Mouse (Mus musculus) heart, embryonic 14.5 days (tissue): Measurements from ENCODE around the gene Srgap2. TPM values are rescaled to one million over a fixed set of nuclear protein-coding genes. Genes with fewer than 3 reads are reported as not detected.

Experiments used
- ATAC-seq: fragments of 200-750 bp; cut with Nextera tagmentation; 2 replicates; pipeline ENCODE4 v1.8.0; 2017; ENCODE audit warnings: low read depth, moderate TSS enrichment; ENCODE audit not compliant: insufficient number of reproducible peaks, insufficient read depth, low FRiP score
- H3K27ac ChIP-seq, 2 experiments: fragments of 200-500 bp in 1 of 2; fragments of 300-500 bp in 1 of 2; sonication (generic) in 1 of 2; replicated peaks in 1 of 2; 2 replicates each; pipeline ENCODE4 v1.5.1; 2012 to 2014; ENCODE audit warnings: low read depth in 2 of 2, low read length in 2 of 2, control low read depth in 1 of 2, mild to moderate bottlenecking in 1 of 2, mixed read lengths in 1 of 2; ENCODE audit not compliant: control insufficient read depth in 1 of 2, insufficient read depth in 1 of 2
- H3K27me3 ChIP-seq: fragments of 300-500 bp; sonication (generic); 2 replicates; pipeline ENCODE4 v1.6.1; 2014; ENCODE audit warnings: mild to moderate bottlenecking, low read length, control low read depth; ENCODE audit not compliant: control insufficient read depth, insufficient read depth
- H3K36me3 ChIP-seq: fragments of 300-500 bp; sonication (generic); 2 replicates; pipeline ENCODE4 v1.6.1; 2014; ENCODE audit warnings: mild to moderate bottlenecking, control low read depth, low read length, mixed read lengths; ENCODE audit not compliant: control insufficient read depth, insufficient read depth
- H3K4me1 ChIP-seq, 2 experiments: fragments of 200-500 bp in 1 of 2; fragments of 300-500 bp in 1 of 2; sonication (generic) in 1 of 2; 2 replicates each; pipeline ENCODE4 v1.6.1; 2012 to 2014; ENCODE audit warnings: low read length in 2 of 2, control low read depth in 1 of 2, mixed read lengths in 1 of 2; ENCODE audit not compliant: control insufficient read depth in 2 of 2, insufficient read depth in 2 of 2
- H3K4me2 ChIP-seq: fragments of 300-500 bp; sonication (generic); 2 replicates; pipeline ENCODE4 v1.6.1; 2014; ENCODE audit warnings: mild to moderate bottlenecking, low read length
- H3K4me3 ChIP-seq, 2 experiments: fragments of 200-500 bp in 1 of 2; fragments of 300-500 bp in 1 of 2; sonication (generic) in 1 of 2; 2 replicates each; pipeline ENCODE4 v1.5.1; 2012 to 2014; ENCODE audit warnings: low read length in 2 of 2, mild to moderate bottlenecking in 2 of 2, control low read depth in 1 of 2, low read depth in 1 of 2, moderate library complexity in 1 of 2; ENCODE audit not compliant: control insufficient read depth in 1 of 2, insufficient read depth in 1 of 2
- H3K9ac ChIP-seq: fragments of 300-500 bp; sonication (generic); 2 replicates; pipeline ENCODE4 v1.6.1; 2014; ENCODE audit warnings: mild to moderate bottlenecking, low read length
- H3K9me3 ChIP-seq: fragments of 300-500 bp; sonication (generic); 2 replicates; pipeline ENCODE4 v1.6.1; 2016; ENCODE audit warnings: low read length, control low read depth; ENCODE audit not compliant: control insufficient read depth
- WGBS: fragments of 180-500 bp; shearing (Covaris S2); extraction: QIAGEN DNeasy Blood & Tissue Kit; methylation state at CpG from one replicate; pipeline ENCODE4 v1.1.7; 2014; 5-methylcytosine and 5-hydroxymethylcytosine counted together
- polyA plus RNA-seq: library from polyadenylated mRNA; unstranded; fragments of >200 nt; fragmentation: Nextera tagmentation; extraction: Ambion mirVana; gene quantifications from 2 replicates; pipeline ENCODE4 v1.2.1, GENCODE M21; 2014

Srgap2 gene
- polyA plus RNA-seq, 1 experiment from 2014 or later = 15.7 TPM

- Histone ChIP-seq H3K27ac (peak overlapping the region; percentile 95 to 96), H3K4me3 (peak overlapping the region; percentile 80 to 94), H3K9ac (peak overlapping the region; percentile 85), H3K27me3 (no peaks in the 10 kb centered on the region), H3K36me3 (no peaks in the 10 kb centered on the region), H3K4me1 (peaks cover 10 to 52% of the 10 kb centered on the region in 2 experiments), H3K9me3 (no peaks in the 10 kb centered on the region), H3K4me2 (peak overlapping the region; percentile 89)
- under 1% methylated on average over 40 of the region's 41 CpGs for whole genome bisulfite sequencing
- no peak for ATAC-seq
Measured at GRCm38 (mm10) chr1:131525586-131526271, 1.4 kb downstream of the Srgap2 start.

DNA sequence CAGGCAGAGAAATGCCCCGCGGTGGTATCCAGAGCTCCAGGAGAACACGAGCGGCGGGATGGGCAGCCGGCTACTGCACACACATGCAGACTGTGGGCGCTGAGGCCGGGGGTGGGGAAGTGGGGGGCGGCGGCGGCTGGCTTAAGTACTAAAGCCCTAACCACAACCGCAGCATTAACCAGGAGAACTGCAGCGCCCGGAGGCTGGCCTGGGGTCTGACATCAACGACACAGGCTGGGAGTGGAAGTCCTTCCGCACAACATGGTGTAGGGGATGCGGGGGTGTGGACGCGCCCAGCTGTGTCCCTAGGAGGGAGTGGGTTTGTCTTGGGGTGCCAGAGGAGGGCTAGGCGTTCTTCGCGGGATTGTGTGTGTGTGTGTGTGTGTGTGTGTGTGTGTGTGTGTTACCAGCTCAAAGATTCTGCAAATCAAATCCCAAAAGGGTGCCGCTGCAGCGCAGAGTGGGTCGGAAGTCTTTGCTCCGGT is 2.0 kb downstream of the Srgap2 start:
- Histone ChIP-seq H3K9me3 (no peaks in the 10 kb centered on the region), H3K27ac (peak overlapping the region; percentile 12 to 96; a peak in 3 of 4 replicates), H3K4me1 (peaks cover 10 to 53% of the 10 kb centered on the region in 2 experiments), H3K27me3 (no peaks in the 10 kb centered on the region), H3K4me2 (peak overlapping the region; percentile 89), H3K4me3 (peak overlapping the region; percentile 80 to 94), H3K9ac (peak overlapping the region; percentile 85), H3K36me3 (no peaks in the 10 kb centered on the region)
- under 1% methylated on average over 26 of the region's 26 CpGs for WGBS
- no peak for ATAC-seq

- WGBS = 41% methylated on average over 3 of the region's 3 CpGs
- H3K4me1 ChIP-seq = peaks cover 8 to 48% of the 10 kb centered on the region in 2 experiments
Measured at GRCm38 (mm10) chr1:131523794-131524193, 3.4 kb downstream of the Srgap2 start.

DNA sequence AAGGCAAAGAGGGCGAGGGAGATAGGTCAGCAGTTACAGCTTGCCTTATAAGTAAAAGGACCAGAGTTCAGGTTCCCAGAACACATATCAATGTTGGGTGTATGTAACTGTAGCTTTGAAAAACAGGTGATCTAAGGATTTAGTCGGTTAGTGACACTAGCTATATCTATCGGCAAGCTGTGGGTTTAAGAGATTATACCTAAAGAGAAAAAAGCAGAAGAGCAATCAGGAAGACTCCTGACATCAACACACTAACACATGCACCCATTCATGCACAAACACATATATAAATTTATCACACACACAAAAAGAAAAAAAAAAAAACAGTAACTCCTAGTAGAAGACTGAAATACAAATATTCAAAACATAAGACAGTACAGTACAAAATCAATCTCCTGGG is 10.6 kb downstream of the Srgap2 start:
- ATAC-seq = no peak
- Histone ChIP-seq H3K36me3 (no peaks in the 10 kb centered on the region), H3K4me1 (peaks cover 2 to 42% of the 10 kb centered on the region in 2 experiments; a peak in 3 of 4 replicates), H3K27ac (no peak overlapping the region), H3K4me2 (no peak overlapping the region), H3K9me3 (no peaks in the 10 kb centered on the region), H3K9ac (no peak overlapping the region), H3K4me3 (no peak overlapping the region), H3K27me3 (no peaks in the 10 kb centered on the region)
- WGBS = 87% methylated on average over 3 of the region's 3 CpGs

More at GRCm38 (mm10) chr1:131523794-131524193, 3.4 kb downstream of the Srgap2 start:
- H3K9ac ChIP-seq = peak overlapping the region; percentile 85; the same call in 1 of the 2 replicates
- no peak for ATAC-seq
- H3K27me3 ChIP-seq = no peaks in the 10 kb centered on the region
- no peaks in the 10 kb centered on the region for H3K9me3 ChIP-seq
- H3K36me3 ChIP-seq = no peaks in the 10 kb centered on the region
- no peak overlapping the region for H3K27ac ChIP-seq
- H3K4me3 ChIP-seq = peak overlapping the region; percentile 1 to 80; a peak in 3 of 4 replicates
- H3K4me2 ChIP-seq = peak overlapping the region; percentile 89

DNA sequence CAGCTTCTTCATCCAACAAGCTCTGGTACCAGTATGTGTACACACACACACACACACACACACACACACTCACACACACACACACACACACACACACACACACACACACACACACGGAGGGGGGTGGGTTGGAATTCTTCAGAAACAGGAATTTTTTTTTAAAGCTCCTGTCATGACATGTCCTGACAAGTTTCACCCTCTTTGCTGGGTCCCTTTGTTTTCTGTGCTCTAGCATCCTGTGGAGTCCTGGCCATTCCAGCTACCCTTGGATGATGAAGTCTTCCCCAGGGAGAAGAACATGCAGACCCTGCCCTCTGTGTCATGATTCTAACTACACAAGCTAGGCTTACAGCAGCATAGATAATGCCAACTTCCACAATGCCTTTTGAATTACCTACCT is 13.0 kb downstream of the Srgap2 start:
- Histone ChIP-seq H3K27me3 (no peaks in the 10 kb centered on the region), H3K4me2 (no peak overlapping the region), H3K9ac (no peak overlapping the region), H3K4me1 (peaks cover 2 to 28% of the 10 kb centered on the region in 2 experiments; a peak in 3 of 4 replicates), H3K9me3 (no peaks in the 10 kb centered on the region), H3K27ac (no peak overlapping the region), H3K36me3 (no peaks in the 10 kb centered on the region), H3K4me3 (no peak overlapping the region)
- ATAC-seq = no peak
- WGBS = 46% methylated on average over 1 of the region's 1 CpGs

- no peak for ATAC-seq
- Histone ChIP-seq H3K36me3 (no peaks in the 10 kb centered on the region), H3K9ac (no peak overlapping the region), H3K4me1 (peaks cover 2 to 28% of the 10 kb centered on the region in 2 experiments; a peak in 3 of 4 replicates), H3K27ac (no peak overlapping the region), H3K4me2 (no peak overlapping the region), H3K4me3 (no peak overlapping the region), H3K9me3 (no peaks in the 10 kb centered on the region), H3K27me3 (no peaks in the 10 kb centered on the region)
- WGBS = 46% methylated on average over 2 of the region's 2 CpGs
Measured at GRCm38 (mm10) chr1:131513136-131513535, 14.0 kb downstream of the Srgap2 start.

DNA sequence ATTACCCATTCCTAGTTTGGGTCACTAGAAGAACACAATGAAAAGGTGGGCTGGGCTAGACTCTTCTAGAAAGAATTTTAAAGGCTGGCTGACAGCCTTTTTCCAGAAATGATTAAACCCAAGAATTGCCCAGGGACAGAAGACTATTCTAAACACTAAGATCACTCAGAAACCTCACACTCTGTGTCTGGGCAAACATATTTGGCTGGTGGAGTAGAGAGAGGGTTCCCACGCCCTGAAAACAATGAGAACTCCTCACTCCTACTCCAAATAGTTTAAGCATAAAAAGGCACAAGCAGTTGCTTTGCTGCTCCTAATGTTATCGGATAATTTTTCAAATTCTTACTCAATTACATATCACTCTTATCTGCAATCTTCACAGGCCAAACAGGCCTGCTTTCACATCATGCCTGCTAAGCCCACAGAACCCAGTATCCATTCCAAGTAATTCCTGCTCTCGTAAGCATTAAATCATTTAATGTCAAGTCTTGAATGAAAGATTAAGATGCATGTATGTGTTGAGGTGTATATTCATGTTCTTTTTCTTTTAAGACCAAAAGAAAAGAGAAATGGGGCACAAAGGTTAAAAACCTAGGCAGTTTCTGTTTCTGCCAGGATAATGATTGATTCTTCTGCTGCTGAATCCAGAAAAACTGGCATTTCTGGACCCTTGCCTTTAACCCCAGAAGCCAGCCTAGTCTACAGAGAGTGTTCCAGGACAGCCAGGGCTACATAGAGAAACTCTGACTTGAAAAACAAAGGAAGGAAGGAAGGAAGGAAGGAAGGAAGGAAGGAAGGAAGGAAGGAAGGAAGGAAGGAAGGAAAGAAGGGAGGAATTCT is 15.3 kb downstream of the Srgap2 start:
- Histone ChIP-seq H3K27ac (0 out of 4 replicates have a peak overlapping the region, but pooled peaks of 1 of the 2 experiments have one; percentile 28), H3K4me2 (no peak overlapping the region), H3K36me3 (no peaks in the 10 kb centered on the region), H3K4me1 (peaks cover 2 to 25% of the 10 kb centered on the region in 2 experiments; a peak in 3 of 4 replicates), H3K9me3 (no peaks in the 10 kb centered on the region), H3K27me3 (no peaks in the 10 kb centered on the region), H3K9ac (no peak overlapping the region), H3K4me3 (no peak overlapping the region)
- WGBS = 69% methylated on average over 3 of the region's 3 CpGs
- ATAC-seq = no peak
